Mouse (Mus musculus) midbrain, embryonic 12.5 days (tissue): Measurements from ENCODE around the gene Litaf. TPM values are rescaled to one million over a fixed set of nuclear protein-coding genes. Genes with fewer than 3 reads are reported as not detected.
"Not testable (repeated sequence)": the region's sequence is repeated elsewhere in the genome, so short reads cannot be mapped to it uniquely, and the experiment has no call there.

ENCODE experiments used
- ATAC-seq: fragments of 200-750 bp; cut with Nextera tagmentation; 2 replicates; pipeline ENCODE4 v1.8.0; 2017; ENCODE audit warnings: low read depth, moderate TSS enrichment, moderate library complexity; ENCODE audit not compliant: low FRiP score
- H3K27ac ChIP-seq: fragments of 300-500 bp; sonication (generic); replicated peaks from 2 replicates; pipeline ENCODE4 v1.5.1; 2016; ENCODE audit warnings: mild to moderate bottlenecking
- H3K27me3 ChIP-seq: fragments of 300-500 bp; sonication (generic); 2 replicates; pipeline ENCODE4 v1.6.1; 2016; ENCODE audit warnings: mild to moderate bottlenecking
- H3K36me3 ChIP-seq: fragments of 300-500 bp; sonication (generic); 2 replicates; pipeline ENCODE4 v1.6.1; 2016
- H3K4me1 ChIP-seq: fragments of 300-500 bp; sonication (generic); 2 replicates; pipeline ENCODE4 v1.6.1; 2016
- H3K4me2 ChIP-seq: fragments of 300-500 bp; sonication (generic); replicated peaks from 2 replicates; pipeline ENCODE4 v1.6.1; 2016; ENCODE audit warnings: mild to moderate bottlenecking, moderate library complexity
- H3K4me3 ChIP-seq: fragments of 300-500 bp; sonication (generic); 2 replicates; pipeline ENCODE4 v1.5.1; 2016; ENCODE audit warnings: mild to moderate bottlenecking
- H3K9ac ChIP-seq: fragments of 300-500 bp; sonication (generic); replicated peaks from 2 replicates; pipeline ENCODE4 v1.6.1; 2016; ENCODE audit warnings: mild to moderate bottlenecking, moderate library complexity
- H3K9me3 ChIP-seq: fragments of 300-500 bp; sonication (generic); 2 replicates; pipeline ENCODE4 v1.6.1; 2016; ENCODE audit warnings: mild to moderate bottlenecking
- WGBS: fragments of 180-500 bp; shearing (Covaris S2); methylation state at CpG from one replicate; pipeline ENCODE4 v1.1.7; 2016; 5-methylcytosine and 5-hydroxymethylcytosine counted together
- polyA plus RNA-seq: library from polyadenylated mRNA; unstranded; fragments of >200 nt; fragmentation: Nextera tagmentation; extraction: Ambion mirVana; gene quantifications from 2 replicates; pipeline ENCODE4 v1.2.1, GENCODE M21; 2016

The Litaf gene
- polyA plus RNA-seq, 1 experiment from 2014 or later, result 42.4 TPM

DNA sequence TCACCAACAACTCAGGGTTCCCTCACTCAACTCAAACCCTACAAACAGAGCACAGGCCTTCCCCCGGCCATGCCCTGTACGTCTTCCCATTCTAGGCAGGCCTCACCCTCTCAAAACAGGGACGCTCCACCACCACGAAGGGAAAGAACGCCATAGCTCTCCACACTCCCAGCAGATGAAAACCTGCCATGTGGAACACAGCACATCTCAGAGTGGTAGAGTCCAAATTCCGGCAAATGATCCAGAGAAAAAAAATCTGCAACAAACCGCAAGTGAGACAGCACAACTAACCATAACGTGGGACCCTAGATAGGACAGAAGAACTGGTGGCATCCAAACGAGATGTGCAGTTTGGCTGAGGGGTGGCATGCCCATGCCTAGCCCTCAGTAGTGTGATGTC is 88.1 kb downstream of the Litaf start:
- Histone ChIP-seq H3K27ac (no peak overlapping the region), H3K4me3 (no peak overlapping the region), H3K27me3 (no peaks in the 10 kb centered on the region), H3K4me1 (peaks cover 20% of the 10 kb centered on the region), H3K36me3 (no peaks in the 10 kb centered on the region), H3K9ac (no peak overlapping the region), H3K4me2 (no peak overlapping the region), H3K9me3 (no peaks in the 10 kb centered on the region)
- no peak for ATAC-seq
- 95% methylated on average over 9 of the region's 9 CpGs for WGBS

DNA sequence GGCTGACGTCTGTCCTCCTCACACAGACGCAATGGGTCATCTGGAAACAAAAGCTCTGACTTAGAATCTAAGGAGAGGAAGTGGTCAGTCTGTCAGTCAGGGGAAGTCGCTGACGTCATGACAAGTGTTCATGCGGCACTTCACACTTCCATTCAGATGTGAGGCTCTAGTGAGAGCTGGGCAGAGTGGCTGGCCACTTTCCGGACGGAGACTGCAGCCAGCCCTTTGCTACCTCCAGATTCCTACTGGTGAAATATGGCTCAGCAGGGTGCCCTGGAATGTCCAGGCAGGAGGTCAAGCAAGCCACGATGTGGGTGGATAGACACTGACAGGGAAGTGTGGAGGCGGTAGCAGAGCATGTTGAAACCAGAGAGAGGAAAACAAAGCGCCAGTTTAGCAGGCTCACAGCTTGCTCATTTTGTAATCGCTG is 89.7 kb downstream of the Litaf start:
- H3K36me3 ChIP-seq, result no peaks in the 10 kb centered on the region
- H3K27ac ChIP-seq, result no peak overlapping the region
- 76% methylated on average over 11 of the region's 11 CpGs for WGBS
- no peak for ATAC-seq
- no peaks in the 10 kb centered on the region for H3K27me3 ChIP-seq
- no peak overlapping the region for H3K9ac ChIP-seq
- no peak overlapping the region for H3K4me3 ChIP-seq
- no peaks in the 10 kb centered on the region for H3K9me3 ChIP-seq
- H3K4me2 ChIP-seq, result no peak overlapping the region
- H3K4me1 ChIP-seq, result peaks cover 20% of the 10 kb centered on the region

DNA sequence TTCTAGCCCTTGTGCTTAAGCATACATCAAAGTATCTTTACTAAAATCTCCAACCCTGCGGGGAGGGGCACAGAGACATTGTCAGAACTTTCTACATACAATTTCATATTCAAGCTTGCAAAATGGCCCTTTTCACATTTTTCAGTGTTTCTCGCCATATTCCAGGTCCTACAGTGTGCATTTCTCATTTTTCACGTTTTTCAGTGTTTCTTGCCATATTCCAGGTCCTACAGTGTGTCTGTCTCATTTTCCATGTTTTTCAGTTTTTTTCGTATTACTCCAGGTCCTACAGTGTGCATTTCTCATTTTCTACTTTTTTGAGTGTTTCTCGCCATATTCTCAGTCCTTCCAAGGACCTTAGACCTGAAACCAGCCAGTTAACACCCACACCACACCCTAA is 91.0 kb downstream of the Litaf start:
- Histone ChIP-seq H3K27me3 (no peaks in the 10 kb centered on the region), H3K36me3 (no peaks in the 10 kb centered on the region), H3K4me2 (no peak overlapping the region), H3K9me3 (no peaks in the 10 kb centered on the region), H3K9ac (no peak overlapping the region), H3K27ac (no peak overlapping the region), H3K4me3 (no peak overlapping the region), H3K4me1 (peaks cover 23% of the 10 kb centered on the region)
- WGBS, result 66% methylated on average over 5 of the region's 5 CpGs
- ATAC-seq, result peak; percentile 82

DNA sequence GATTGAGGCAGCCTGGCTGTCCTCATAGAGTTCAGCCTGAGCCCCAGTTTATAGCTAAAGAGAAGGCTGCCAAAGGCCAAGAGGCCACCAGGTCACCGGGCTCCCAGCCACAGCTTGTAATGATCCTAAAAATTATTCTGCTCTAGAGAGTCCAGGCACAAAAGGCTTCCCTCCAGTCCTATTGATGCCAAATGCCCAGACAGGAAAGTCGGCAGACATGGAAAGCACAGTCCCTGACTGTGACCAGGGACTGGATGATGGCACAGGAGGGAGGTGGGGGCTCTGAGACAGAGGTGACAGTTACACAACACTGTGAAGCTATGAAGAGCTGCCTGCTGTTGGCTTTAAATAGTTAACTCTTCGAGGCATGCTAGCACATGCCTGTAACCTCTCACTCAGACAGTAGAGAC is 91.9 kb downstream of the Litaf start:
- 35% methylated on average over 3 of the region's 3 CpGs for WGBS
- no peaks in the 10 kb centered on the region for H3K27me3 ChIP-seq
- no peaks in the 10 kb centered on the region for H3K36me3 ChIP-seq
- ATAC-seq, result no peak
- H3K27ac ChIP-seq, result 0 out of 2 replicates have a peak overlapping the region, but pooled peaks have one; percentile 15
- H3K9ac ChIP-seq, result no peak overlapping the region
- H3K4me2 ChIP-seq, result no peak overlapping the region
- H3K4me1 ChIP-seq, result peaks cover 16% of the 10 kb centered on the region
- no peaks in the 10 kb centered on the region for H3K9me3 ChIP-seq
- H3K4me3 ChIP-seq, result no peak overlapping the region

DNA sequence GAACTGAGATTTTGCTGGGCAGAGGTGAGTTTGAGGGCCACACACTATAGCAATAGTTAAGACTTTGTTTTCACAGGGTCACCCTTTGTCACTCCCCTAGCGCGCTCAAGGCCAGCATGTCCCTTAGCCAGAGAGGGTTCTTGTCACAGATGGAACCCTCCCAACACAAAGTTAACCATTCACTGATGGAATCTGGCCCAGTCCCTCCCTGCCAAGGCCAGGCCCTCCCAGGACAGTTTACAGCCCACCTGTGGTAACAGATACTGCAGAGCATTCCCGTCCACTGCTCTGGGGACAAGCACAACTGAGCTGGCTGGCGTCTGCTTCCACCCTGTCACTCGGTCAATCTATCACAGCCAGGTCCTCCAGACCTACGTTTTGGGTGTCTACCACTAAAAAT is 93.7 kb downstream of the Litaf start:
- H3K36me3 ChIP-seq, result no peaks in the 10 kb centered on the region
- no peak overlapping the region for H3K4me3 ChIP-seq
- H3K9me3 ChIP-seq, result no peaks in the 10 kb centered on the region
- peaks cover 13% of the 10 kb centered on the region; the same call in 1 of the 2 replicates for H3K4me1 ChIP-seq
- no peaks in the 10 kb centered on the region for H3K27me3 ChIP-seq
- no peak overlapping the region for H3K4me2 ChIP-seq
- 87% methylated on average over 6 of the region's 6 CpGs for WGBS
- H3K27ac ChIP-seq, result no peak overlapping the region
- ATAC-seq, result no peak
- H3K9ac ChIP-seq, result no peak overlapping the region

DNA sequence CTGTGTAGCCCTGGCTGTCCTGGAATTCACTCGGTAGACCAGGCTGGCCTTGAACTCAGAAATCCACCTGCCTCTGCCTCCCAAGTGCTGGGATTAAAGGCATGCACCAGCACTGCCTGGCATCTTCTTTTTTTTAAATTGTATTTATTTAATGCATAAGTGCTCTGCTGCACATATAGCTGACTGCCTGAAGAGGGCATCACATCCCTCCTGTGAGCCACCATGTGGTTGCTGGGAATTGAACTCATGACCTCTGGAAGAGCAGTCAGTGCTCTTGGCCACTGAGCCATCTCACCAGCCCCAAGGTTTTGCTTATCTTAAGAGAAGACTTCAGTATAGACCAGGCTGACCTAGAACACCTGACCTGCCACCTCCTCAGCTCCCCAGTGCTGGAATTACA is 96.0 kb downstream of the Litaf start:
- not testable (repeated sequence) for H3K9me3 ChIP-seq, ATAC-seq, H3K9ac ChIP-seq, H3K4me3 ChIP-seq, H3K27ac ChIP-seq, H3K27me3 ChIP-seq, H3K4me2 ChIP-seq, H3K36me3 ChIP-seq
- WGBS, result 100% methylated on average over 1 of the region's 1 CpGs
- H3K4me1 ChIP-seq, result peaks cover 13% of the 10 kb centered on the region; the same call in 1 of the 2 replicates

DNA sequence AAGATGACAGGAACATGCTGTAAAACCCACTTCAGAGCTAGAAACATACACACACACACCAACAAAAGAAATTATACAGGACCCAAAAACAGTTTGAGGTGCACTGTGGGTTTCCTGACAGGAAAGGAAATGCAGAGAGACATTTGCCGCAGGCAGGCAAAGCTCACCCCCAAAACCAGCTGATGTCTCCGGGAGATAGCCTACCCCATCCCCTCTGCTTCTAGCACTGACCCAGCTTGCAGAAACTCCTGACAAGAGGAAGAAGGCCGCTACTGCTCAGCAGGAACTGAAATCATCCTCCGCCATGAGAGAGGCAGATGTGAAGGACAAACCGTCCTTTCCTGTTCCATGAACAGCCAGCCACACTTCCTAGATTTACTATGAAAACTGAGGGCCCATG is 96.6 kb downstream of the Litaf start:
- Histone ChIP-seq H3K9me3 (no peaks in the 10 kb centered on the region), H3K9ac (no peak overlapping the region), H3K36me3 (no peaks in the 10 kb centered on the region), H3K27me3 (no peaks in the 10 kb centered on the region), H3K4me3 (no peak overlapping the region), H3K4me2 (no peak overlapping the region), H3K27ac (no peak overlapping the region), H3K4me1 (peaks cover 11% of the 10 kb centered on the region; the same call in 1 of the 2 replicates)
- WGBS, result 79% methylated on average over 5 of the region's 5 CpGs
- ATAC-seq, result no peak

DNA sequence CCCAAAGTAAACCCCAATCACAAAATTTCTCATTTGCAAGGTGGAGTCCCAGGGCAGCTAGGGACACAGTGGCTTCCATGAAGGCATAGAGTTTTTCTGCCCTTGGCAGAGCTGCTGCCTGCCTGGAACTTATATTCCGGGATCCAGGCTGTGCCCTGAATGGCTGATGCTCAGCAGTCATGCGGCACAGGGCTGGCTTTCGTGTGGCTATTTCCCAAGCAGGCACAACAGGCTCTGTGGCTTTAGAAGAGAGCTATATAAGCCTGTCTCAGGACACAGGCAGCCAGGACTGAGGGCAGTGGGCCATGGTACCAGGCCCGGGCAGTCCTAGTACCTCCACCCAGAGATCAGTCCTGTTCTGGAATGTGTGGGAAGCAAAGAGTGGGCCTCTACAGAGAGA is 97.7 kb downstream of the Litaf start:
- H3K4me1 ChIP-seq, result 0 out of 2 replicates have a peak, but pooled peaks cover 6% of the 10 kb centered on the region
- WGBS, result 88% methylated on average over 4 of the region's 4 CpGs
- H3K27ac ChIP-seq, result no peak overlapping the region

DNA sequence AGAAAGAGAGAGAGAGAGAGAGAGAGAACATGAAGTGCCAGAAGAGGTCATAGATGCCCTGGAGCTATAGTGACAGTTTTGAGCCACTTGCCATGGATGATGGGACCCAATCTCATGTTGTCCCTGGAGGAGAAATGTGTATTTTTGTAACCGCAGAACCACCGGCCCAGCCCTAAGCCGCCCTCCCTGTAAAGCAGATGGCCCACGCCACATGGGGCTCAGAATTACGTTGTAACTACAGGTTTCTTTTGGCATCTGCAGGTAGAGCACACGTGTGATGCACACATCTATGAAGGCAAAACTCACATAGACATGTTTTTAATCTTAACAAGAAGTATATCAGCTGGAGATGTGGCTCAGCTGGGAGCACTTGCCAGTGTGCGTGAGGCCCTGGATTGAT is 98.2 kb downstream of the Litaf start:
- Histone ChIP-seq H3K36me3 (peaks cover 7% of the 10 kb centered on the region), H3K27ac (no peak overlapping the region), H3K27me3 (no peaks in the 10 kb centered on the region), H3K4me3 (no peak overlapping the region), H3K9ac (no peak overlapping the region), H3K9me3 (no peaks in the 10 kb centered on the region), H3K4me1 (0 out of 2 replicates have a peak, but pooled peaks cover 6% of the 10 kb centered on the region), H3K4me2 (no peak overlapping the region)
- ATAC-seq, result no peak
- 90% methylated on average over 7 of the region's 7 CpGs for WGBS

More for the DNA sequence above, 97.7 kb downstream of the Litaf start:
- Histone ChIP-seq H3K4me2 (no peak overlapping the region), H3K36me3 (peaks cover 2% of the 10 kb centered on the region; the same call in 1 of the 2 replicates), H3K27me3 (no peaks in the 10 kb centered on the region), H3K4me3 (no peak overlapping the region), H3K9ac (no peak overlapping the region), H3K9me3 (no peaks in the 10 kb centered on the region)
- no peak for ATAC-seq

DNA sequence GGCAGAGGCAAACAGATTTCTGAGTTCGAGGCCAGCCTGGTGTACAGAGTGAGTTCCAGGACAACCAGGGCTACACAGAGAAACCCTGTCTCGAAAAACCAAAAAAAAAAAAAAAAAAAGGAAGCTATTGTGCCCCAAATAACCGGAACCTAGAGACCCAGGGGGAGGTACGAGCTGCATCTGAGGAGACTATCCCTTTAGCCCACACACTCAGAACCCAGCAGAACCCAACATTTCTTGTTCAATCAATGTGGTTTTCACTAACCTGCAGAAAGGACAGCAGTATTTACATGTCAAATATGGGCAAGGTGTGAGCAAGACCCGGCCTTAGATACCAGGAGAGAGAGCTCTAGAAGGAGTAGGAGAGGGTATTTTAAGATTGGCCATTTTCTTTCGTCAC is 98.9 kb downstream of the Litaf start:
- H3K4me2 ChIP-seq, result no peak overlapping the region
- H3K27ac ChIP-seq, result no peak overlapping the region
- no peak overlapping the region for H3K4me3 ChIP-seq
- H3K9ac ChIP-seq, result no peak overlapping the region
- H3K27me3 ChIP-seq, result no peaks in the 10 kb centered on the region
- peaks cover 8% of the 10 kb centered on the region for H3K36me3 ChIP-seq
- H3K4me1 ChIP-seq, result 0 out of 2 replicates have a peak, but pooled peaks cover 6% of the 10 kb centered on the region
- ATAC-seq, result no peak
- no peaks in the 10 kb centered on the region for H3K9me3 ChIP-seq
- WGBS, result 77% methylated on average over 6 of the region's 6 CpGs

DNA sequence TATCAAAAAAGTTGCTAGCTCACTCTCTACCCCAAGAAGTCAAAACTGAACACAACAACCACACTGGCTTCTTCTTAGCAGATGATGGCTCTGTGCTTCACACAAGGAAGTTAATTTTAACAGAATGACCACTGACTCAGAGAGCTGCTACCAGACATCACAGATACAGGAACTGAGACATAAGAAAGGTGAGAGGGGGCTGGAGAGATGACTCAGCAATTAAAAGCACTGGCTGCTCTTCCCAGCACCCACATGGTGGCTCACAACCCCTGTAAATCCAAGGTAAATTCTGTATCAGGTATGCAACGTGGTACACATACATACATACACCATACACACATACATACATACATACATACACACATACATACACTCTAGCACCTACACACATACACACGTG is 100.9 kb downstream of the Litaf start:
- peaks cover 13% of the 10 kb centered on the region for H3K36me3 ChIP-seq
- H3K4me2 ChIP-seq, result no peak overlapping the region
- H3K27ac ChIP-seq, result no peak overlapping the region
- H3K9me3 ChIP-seq, result no peaks in the 10 kb centered on the region
- no peaks in the 10 kb centered on the region for H3K27me3 ChIP-seq
- no peak overlapping the region for H3K9ac ChIP-seq
- ATAC-seq, result no peak
- 87% methylated on average over 2 of the region's 2 CpGs for WGBS
- H3K4me3 ChIP-seq, result no peak overlapping the region
- no peaks in the 10 kb centered on the region for H3K4me1 ChIP-seq

DNA sequence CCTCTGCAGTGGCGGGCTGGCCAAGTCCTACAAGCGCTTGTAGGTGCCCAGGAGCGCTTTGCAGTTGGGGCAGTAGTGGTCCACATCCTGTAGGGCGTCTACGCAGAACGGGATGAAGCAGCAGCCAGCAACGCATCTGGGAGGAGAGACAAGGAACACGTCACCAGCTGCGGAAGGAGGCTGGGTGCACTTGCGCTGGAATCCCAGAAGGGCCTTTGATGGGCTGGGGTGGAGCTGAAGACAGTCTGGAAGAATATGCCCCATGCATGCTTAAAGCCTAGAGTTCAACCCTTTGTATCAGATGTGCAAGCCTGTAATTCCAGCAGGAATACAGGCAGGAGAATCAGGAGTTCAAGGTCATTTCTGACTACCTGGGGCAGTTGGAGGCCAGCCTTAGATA is 105.0 kb downstream of the Litaf start:
- H3K27ac ChIP-seq, result no peak overlapping the region
- H3K4me2 ChIP-seq, result no peak overlapping the region
- no peak overlapping the region for H3K4me3 ChIP-seq
- no peaks in the 10 kb centered on the region for H3K27me3 ChIP-seq
- H3K36me3 ChIP-seq, result peaks cover 13% of the 10 kb centered on the region
- no peaks in the 10 kb centered on the region for H3K9me3 ChIP-seq
- H3K9ac ChIP-seq, result no peak overlapping the region
- WGBS, result 90% methylated on average over 10 of the region's 10 CpGs
- H3K4me1 ChIP-seq, result peaks cover 32% of the 10 kb centered on the region
- ATAC-seq, result no peak

DNA sequence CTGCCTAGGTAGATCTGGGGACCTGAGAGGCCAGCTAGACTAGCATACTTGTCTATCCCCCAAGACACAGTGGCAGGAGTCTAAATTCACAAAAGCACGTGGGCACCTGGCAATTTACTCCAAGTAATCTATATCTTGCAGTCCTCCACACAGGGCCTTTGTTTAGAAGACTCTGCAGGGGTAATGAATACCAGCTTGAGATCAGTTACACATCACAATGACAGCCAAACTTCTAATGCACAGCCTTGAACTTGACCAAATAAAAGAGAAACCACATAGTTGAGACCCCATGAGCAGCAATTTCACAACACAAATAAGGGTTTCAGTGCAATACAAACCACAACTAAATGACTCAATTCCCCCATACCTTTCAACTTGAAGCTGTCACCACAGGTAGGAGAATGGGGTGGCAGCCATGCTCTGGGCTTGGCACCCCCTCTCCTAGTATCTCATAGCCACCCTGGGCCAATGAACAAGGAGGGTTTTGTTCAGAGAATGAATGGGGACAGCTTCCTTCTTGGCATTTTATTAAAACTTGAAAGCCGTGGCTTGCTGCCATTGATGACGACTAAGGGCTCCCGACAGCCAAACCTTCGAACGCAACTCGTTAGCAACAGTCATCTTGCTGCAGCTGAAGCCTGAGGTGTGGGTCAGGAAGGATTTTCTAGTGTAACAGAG is 107.1 kb downstream of the Litaf start:
- peaks cover 13% of the 10 kb centered on the region for H3K36me3 ChIP-seq
- no peak overlapping the region for H3K27ac ChIP-seq
- H3K9ac ChIP-seq, result no peak overlapping the region
- H3K9me3 ChIP-seq, result no peaks in the 10 kb centered on the region
- no peaks in the 10 kb centered on the region for H3K27me3 ChIP-seq
- H3K4me3 ChIP-seq, result no peak overlapping the region
- H3K4me2 ChIP-seq, result no peak overlapping the region
- peaks cover 32% of the 10 kb centered on the region for H3K4me1 ChIP-seq
- 64% methylated on average over 7 of the region's 7 CpGs for WGBS
- no peak for ATAC-seq
